Mouse (Mus musculus): Measurements from ENCODE around the gene Prdx3. TPM values are rescaled to one million over a fixed set of nuclear protein-coding genes. Genes with fewer than 3 reads are reported as not detected.

Prdx3 gene
- polyA plus RNA-seq, 1 experiment from 2014 or later, result 103 TPM

- H3K4me1 ChIP-seq, result no peaks in the 10 kb centered on the region
- peaks cover 34% of the 10 kb centered on the region for H3K36me3 ChIP-seq
- ATAC-seq (ENCODE audit: low FRiP score, low read depth), result no peak
These were observed 28.6 kb downstream of the Prdx3 start for GRCm38 (mm10) chr19:60845731-60846130.

GRCm38 (mm10) chr19:60843324-60843723 lies 31.0 kb downstream of the Prdx3 start:
- H3K4me1 ChIP-seq, result no peaks in the 10 kb centered on the region
- H3K27me3 ChIP-seq, result no peaks in the 10 kb centered on the region
- H3K9ac ChIP-seq (replicated peaks), result no peak overlapping the region
- H3K9me3 ChIP-seq, result no peaks in the 10 kb centered on the region
- H3K27ac ChIP-seq (replicated peaks), result no peak overlapping the region
- H3K4me3 ChIP-seq, result no peak overlapping the region
- no peak overlapping the region for H3K4me2 ChIP-seq (replicated peaks)
- no peak for ATAC-seq (ENCODE audit: low FRiP score, low read depth)
- peaks cover 46% of the 10 kb centered on the region for H3K36me3 ChIP-seq

More at GRCm38 (mm10) chr19:60845731-60846130, 28.6 kb downstream of the Prdx3 start:
- Histone ChIP-seq H3K27me3 (no peaks in the 10 kb centered on the region), H3K9ac (replicated peaks) (no peak overlapping the region), H3K27ac (replicated peaks) (no peak overlapping the region), H3K4me2 (replicated peaks) (no peak overlapping the region), H3K9me3 (no peaks in the 10 kb centered on the region), H3K4me3 (no peak overlapping the region)

GRCm38 (mm10) chr19:60837747-60838146 lies 36.6 kb downstream of the Prdx3 start:
- no peak; the same call in 1 of the 2 replicates for ATAC-seq (ENCODE audit: low FRiP score, low read depth)
- H3K9ac ChIP-seq (replicated peaks), result no peak overlapping the region

GRCm38 (mm10) chr19:60818677-60819076 lies 55.7 kb downstream of the Prdx3 start:
- Histone ChIP-seq H3K4me3 (no peak overlapping the region), H3K9me3 (no peaks in the 10 kb centered on the region), H3K4me1 (no peaks in the 10 kb centered on the region), H3K27ac (replicated peaks) (no peak overlapping the region), H3K4me2 (replicated peaks) (no peak overlapping the region), H3K9ac (replicated peaks) (no peak overlapping the region), H3K36me3 (peaks cover 53% of the 10 kb centered on the region), H3K27me3 (no peaks in the 10 kb centered on the region)
- WGBS, result 93% methylated on average over 6 of the region's 6 CpGs
- ATAC-seq (ENCODE audit: low FRiP score, low read depth), result no peak

More at GRCm38 (mm10) chr19:60837747-60838146, 36.6 kb downstream of the Prdx3 start:
- peaks cover 64% of the 10 kb centered on the region for H3K36me3 ChIP-seq
- H3K4me2 ChIP-seq (replicated peaks), result no peak overlapping the region
- no peak overlapping the region for H3K4me3 ChIP-seq
- 75% methylated on average over 1 of the region's 1 CpGs for WGBS
- H3K4me1 ChIP-seq, result no peaks in the 10 kb centered on the region
- no peak overlapping the region for H3K27ac ChIP-seq (replicated peaks)
- no peaks in the 10 kb centered on the region for H3K27me3 ChIP-seq
- no peaks in the 10 kb centered on the region for H3K9me3 ChIP-seq

Other genes starting within 250 kb of the Prdx3 start
- 9.1 and 11.2 TPM in 2 replicates for gene Nanos1, start 118.6 kb downstream of the Prdx3 start, polyA plus RNA-seq (2016; fragmentation: Nextera tagmentation; extraction: Ambion mirVana)
- 124 and 134 TPM in 2 replicates for gene Eif3a, start 83.9 kb downstream of the Prdx3 start, polyA plus RNA-seq (2016; fragmentation: Nextera tagmentation; extraction: Ambion mirVana)
- gene Fam45a, start 63.0 kb downstream of the Prdx3 start, polyA plus RNA-seq (2016; fragmentation: Nextera tagmentation; extraction: Ambion mirVana), result 38.7 and 39.9 TPM in 2 replicates
- 13.8 and 15.2 TPM in 2 replicates for gene Sfxn4, start 13.1 kb downstream of the Prdx3 start, polyA plus RNA-seq (2016; fragmentation: Nextera tagmentation; extraction: Ambion mirVana)
- gene Grk5, start 15.2 kb upstream of the Prdx3 start, polyA plus RNA-seq (2016; fragmentation: Nextera tagmentation; extraction: Ambion mirVana), result 2.8 and 3.4 TPM in 2 replicates